Mouse (Mus musculus): ENCODE data around the gene Khdc1c. TPM values are rescaled to one million over a fixed set of nuclear protein-coding genes. Genes with fewer than 3 reads are reported as not detected.

The Khdc1c gene
- total and polyA plus RNA-seq, 3 experiments = not detected

DNA sequence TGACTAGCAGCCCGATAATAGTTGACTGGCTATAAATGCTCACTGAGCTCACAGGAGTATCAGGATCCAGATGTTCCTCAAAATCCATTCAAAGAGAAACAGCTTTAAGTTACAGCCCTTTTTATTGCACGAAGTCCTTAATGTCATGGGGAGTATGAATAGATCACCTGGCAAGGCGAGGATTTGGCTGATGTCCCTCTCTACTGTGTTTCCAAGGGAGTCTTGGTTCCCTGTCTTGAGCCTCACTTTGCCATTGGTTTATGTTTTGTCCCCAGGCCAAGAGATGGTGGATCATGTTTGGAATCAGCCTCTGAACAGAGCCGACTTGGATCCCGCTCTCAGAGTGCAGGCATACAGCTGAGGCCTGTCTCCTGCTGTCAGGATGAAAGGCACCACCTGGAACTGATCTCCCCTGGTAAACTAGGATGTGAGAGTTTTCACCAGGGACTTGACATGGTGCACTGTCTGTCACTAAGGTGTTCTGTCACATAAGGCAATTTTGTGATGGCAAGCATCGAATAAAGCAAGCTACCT is 23.1 kb downstream of the Khdc1c start:
- no peaks in the 10 kb centered on the region for H3K27me3 ChIP-seq (replicated peaks)
- dilution Hi-C loops (cut with MboI; ENCODE audit: extremely low pct_ligation_motif_present, extremely low pct_unique_long_range_greater_than_20kb, low sequenced_read_pairs) = no loop called here
- no peak overlapping the region for H3K4me2 ChIP-seq (ENCODE audit: insufficient read depth, low read depth, poor library complexity, severe bottlenecking)
- in situ Hi-C loops (cut with MboI; ENCODE audit: low pct_ligation_motif_present, low pct_unique_long_range_greater_than_20kb, low sequenced_read_pairs) = no loop called here
- H3K9me3 ChIP-seq (replicated peaks; ENCODE audit: low read length) = no peaks in the 10 kb centered on the region
- TF ChIP-seq MEF2A (IDR thresholded peaks at IDR 0.05; ENCODE audit: borderline replicate concordance, low read depth, low read length) (no peak), CTCF (conservative IDR thresholded peaks at IDR 0.05 in 1 of 2, IDR thresholded peaks at IDR 0.05 in 1 of 2; ENCODE audit: low read depth in 2 of 2, low read length in 2 of 2) (no peak), ZC3H11A (IDR thresholded peaks at IDR 0.05; ENCODE audit: low read depth, low read length) (no peak), PAX5 (IDR thresholded peaks at IDR 0.05; ENCODE audit: low read length) (no peak), SMC3 (IDR thresholded peaks at IDR 0.05; ENCODE audit: low read depth, low read length) (no peak), ELF1 (IDR thresholded peaks at IDR 0.05; ENCODE audit: low read depth, low read length) (no peak), JUN (IDR thresholded peaks at IDR 0.05; ENCODE audit: insufficient read depth, low read depth, low read length) (no peak), UBTF (IDR thresholded peaks at IDR 0.05; ENCODE audit: low read depth, low read length) (no peak)
- H3K4me1 ChIP-seq (ENCODE audit: control insufficient read depth in 1 of 2, insufficient read depth in 2 of 2) = no peaks in the 10 kb centered on the region
- no peaks in the 10 kb centered on the region for H3K36me3 ChIP-seq (replicated peaks in 1 of 2; ENCODE audit: control insufficient read depth in 1 of 2, insufficient read depth in 1 of 2, low read length in 1 of 2)
- DNase-seq (ENCODE audit: extremely low read depth) = no peak
- H3K9ac ChIP-seq (ENCODE audit: insufficient read depth, low read depth) = no peak overlapping the region
- no peak overlapping the region for H3K4me3 ChIP-seq (replicated peaks in 1 of 3; ENCODE audit: low read depth in 2 of 3, low read length in 2 of 3, poor library complexity in 1 of 3)
- H3K79me2 ChIP-seq (replicated peaks; ENCODE audit: control insufficient read depth, extremely low read depth, insufficient read depth, poor library complexity, severe bottlenecking) = no peaks in the 10 kb centered on the region
- H3K27ac ChIP-seq (ENCODE audit: insufficient read depth, low read depth) = no peak overlapping the region

DNA sequence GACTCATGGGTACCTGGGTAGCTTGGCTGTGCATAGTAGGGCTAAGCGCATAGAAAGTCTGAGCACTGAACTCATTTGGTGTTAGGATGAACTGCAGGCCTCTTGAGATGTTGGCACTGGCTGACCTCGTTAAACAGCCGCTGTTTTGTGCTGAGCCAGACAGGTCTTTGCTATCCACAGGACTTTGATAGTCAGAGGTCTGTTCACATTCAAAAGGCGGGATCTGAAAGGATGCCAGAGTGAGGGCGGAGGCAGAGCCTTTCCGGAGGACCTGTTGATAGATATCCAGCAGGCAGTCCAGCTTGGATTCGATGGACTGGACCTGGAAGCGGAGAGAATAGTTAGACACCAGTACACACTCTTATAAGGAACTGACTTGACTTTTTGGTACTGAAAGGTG is 34.7 kb downstream of the Khdc1c start:
- no peak for TF ChIP-seq MEF2A (IDR thresholded peaks at IDR 0.05; ENCODE audit: borderline replicate concordance, low read depth, low read length)
- TF ChIP-seq RCOR1 (conservative IDR thresholded peaks at IDR 0.05; ENCODE audit: low read depth, low read length) = no peak
- no peak for TF ChIP-seq PAX5 (IDR thresholded peaks at IDR 0.05; ENCODE audit: low read length)
- TF ChIP-seq NELFE (IDR thresholded peaks at IDR 0.05; ENCODE audit: low read depth, low read length) = no peak
- TF ChIP-seq HCFC1 (IDR thresholded peaks at IDR 0.05; ENCODE audit: low read depth, low read length) = no peak
- TF ChIP-seq JUND (conservative IDR thresholded peaks at IDR 0.05; ENCODE audit: low read depth, low read length) = no peak
- no peak for TF ChIP-seq JUN (IDR thresholded peaks at IDR 0.05; ENCODE audit: insufficient read depth, low read depth, low read length)
- TF ChIP-seq ZNF384 (IDR thresholded peaks at IDR 0.05; ENCODE audit: low read depth, low read length) = no peak
- no peak for TF ChIP-seq RAD21 (IDR thresholded peaks at IDR 0.05; ENCODE audit: low read depth, low read length)
- TF ChIP-seq ZMIZ1 (IDR thresholded peaks at IDR 0.05; ENCODE audit: low read depth, low read length) = no peak
- no peak for TF ChIP-seq ETS1 (conservative IDR thresholded peaks at IDR 0.05; ENCODE audit: low read depth, low read length)
- TF ChIP-seq ELF1 (IDR thresholded peaks at IDR 0.05; ENCODE audit: low read depth, low read length) = no peak
- no peak for TF ChIP-seq USF1 (IDR thresholded peaks at IDR 0.05; ENCODE audit: low read depth, low read length)
- TF ChIP-seq KAT2A (IDR thresholded peaks at IDR 0.05; ENCODE audit: insufficient replicate concordance, low read length) = no peak
- no peak for TF ChIP-seq TCF12 (IDR thresholded peaks at IDR 0.05; ENCODE audit: low read depth, low read length)
- TF ChIP-seq CHD2 (IDR thresholded peaks at IDR 0.05; ENCODE audit: low read length) = no peak
- TF ChIP-seq IRF4 (IDR thresholded peaks at IDR 0.05; ENCODE audit: low read depth, low read length) = no peak
- no peak for TF ChIP-seq ZC3H11A (IDR thresholded peaks at IDR 0.05; ENCODE audit: low read depth, low read length)
- dilution Hi-C loops (cut with MboI; ENCODE audit: extremely low pct_ligation_motif_present, extremely low pct_unique_long_range_greater_than_20kb, low sequenced_read_pairs) (no loop called here), in situ Hi-C loops (cut with MboI; ENCODE audit: low pct_ligation_motif_present, low pct_unique_long_range_greater_than_20kb, low sequenced_read_pairs) (no loop called here)
- Histone ChIP-seq H3K27me3 (replicated peaks) (no peaks in the 10 kb centered on the region), H3K4me3 (replicated peaks in 1 of 3; ENCODE audit: low read depth in 2 of 3, low read length in 2 of 3, poor library complexity in 1 of 3) (no peak overlapping the region), H3K4me2 (ENCODE audit: insufficient read depth, low read depth, poor library complexity, severe bottlenecking) (no peak overlapping the region), H3K27ac (ENCODE audit: insufficient read depth, low read depth) (no peak overlapping the region), H3K4me1 (ENCODE audit: control insufficient read depth in 1 of 2, insufficient read depth in 2 of 2) (no peaks in the 10 kb centered on the region), H3K36me3 (replicated peaks in 1 of 2; ENCODE audit: control insufficient read depth in 1 of 2, insufficient read depth in 1 of 2, low read length in 1 of 2) (peaks cover 9 to 31% of the 10 kb centered on the region in 2 experiments), H3K9ac (ENCODE audit: insufficient read depth, low read depth) (no peak overlapping the region), H3K79me2 (replicated peaks; ENCODE audit: control insufficient read depth, extremely low read depth, insufficient read depth, poor library complexity, severe bottlenecking) (no peaks in the 10 kb centered on the region), H3K9me3 (replicated peaks; ENCODE audit: low read length) (no peaks in the 10 kb centered on the region)
- no peak for DNase-seq (ENCODE audit: extremely low read depth)

Measured in CH12.LX (cell line).